In the genomic region with DNA sequence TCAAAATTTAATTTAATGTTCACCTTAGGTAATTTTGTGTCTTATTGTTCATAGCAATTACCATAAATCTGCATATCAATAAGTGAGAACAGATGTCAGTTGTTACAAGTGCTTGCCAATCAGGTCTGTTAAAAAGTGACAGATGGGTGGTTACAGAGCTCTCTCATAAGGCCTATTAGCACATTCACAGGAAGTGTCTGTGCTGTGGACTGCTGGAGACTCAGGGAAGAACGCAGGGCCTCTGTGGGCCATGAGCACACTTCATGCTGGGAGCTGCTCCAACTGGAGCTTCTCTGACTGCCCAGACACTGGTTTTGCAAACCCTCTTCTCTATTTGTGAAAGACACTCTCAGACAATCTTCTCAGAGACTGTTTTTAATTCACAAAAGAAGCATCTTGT, we compare ENCODE assay signal across 11 mouse cellular contexts.
DNase-seq lines count a peak whose midpoint lies in the region; ATAC-seq lines count a peak whose summit lies in the region.
"Had no signal": no experiment of that assay in that cellular context is flagged by ENCODE, and none has a peak within 500 bp of the region (broad histone marks: within the 10 kb centered on the region; RNA-seq: fewer than 3 reads in every experiment).

No protein-coding gene starts in this region.

- H3K4me3 ChIP-seq in hindbrain, embryonic 13.5 days = no peak overlapping the region
- no peak overlapping the region for H3K4me3 ChIP-seq in midbrain, embryonic 16.5 days (ENCODE audit: low read depth, low read length)
- H3K4me3 ChIP-seq: liver, embryonic 15.5 days had no signal

- no peaks in the 10 kb centered on the region for H3K27me3 ChIP-seq in hindbrain, embryonic 13.5 days
- no peaks in the 10 kb centered on the region for H3K27me3 ChIP-seq in midbrain, embryonic 16.5 days (ENCODE audit: control insufficient read depth, insufficient read depth, low read depth, low read length)
- H3K27me3 ChIP-seq: liver, embryonic 15.5 days had no signal

- H3K4me1 ChIP-seq in hindbrain, embryonic 13.5 days (replicated peaks) = peaks cover 17% of the 10 kb centered on the region
- peaks cover 8% of the 10 kb centered on the region; the same call in 1 of the 2 replicates for H3K4me1 ChIP-seq in midbrain, embryonic 16.5 days (ENCODE audit: control insufficient read depth, insufficient read depth, low read length)
- H3K4me1 ChIP-seq: liver, embryonic 15.5 days had no signal

- H3K4me2 ChIP-seq in hindbrain, embryonic 13.5 days = no peak overlapping the region
- H3K4me2 ChIP-seq in midbrain, embryonic 16.5 days (ENCODE audit: low read length) = no peak overlapping the region
- H3K4me2 ChIP-seq: liver, embryonic 15.5 days had no signal

- 0% methylated on average over 1 of the region's 1 CpGs for WGBS in hindbrain, embryonic 13.5 days
- WGBS in midbrain, embryonic 16.5 days = 13% methylated on average over 1 of the region's 1 CpGs

- H3K27ac ChIP-seq in hindbrain, embryonic 13.5 days = peak overlapping the region; percentile 30; the same call in 1 of the 2 replicates
- H3K27ac ChIP-seq in midbrain, embryonic 16.5 days (ENCODE audit: low read length) = 0 out of 2 replicates have a peak overlapping the region, but pooled peaks have one; percentile 33
- H3K27ac ChIP-seq: liver, embryonic 15.5 days had no signal

- no peak overlapping the region for H3K9ac ChIP-seq in hindbrain, embryonic 13.5 days
- H3K9ac ChIP-seq in midbrain, embryonic 16.5 days (ENCODE audit: low read depth, low read length) = no peak overlapping the region
- H3K9ac ChIP-seq: liver, embryonic 15.5 days had no signal

- peak; percentile 74 for ATAC-seq in cerebellum, adult (ENCODE audit: insufficient number of reproducible peaks, low FRiP score, low TSS enrichment)
- ATAC-seq in hindbrain, embryonic 13.5 days (ENCODE audit: low FRiP score) = peak; percentile 79
- ATAC-seq in midbrain, embryonic 16.5 days = peak; percentile 74
- ATAC-seq in erythroid progenitor cell, adult 5-6 weeks (replicated peaks; ENCODE audit: low FRiP score, poor library complexity, severe bottlenecking) = no peak
- ATAC-seq: intestine, embryonic 16.5 days had no signal

- peaks cover 21% of the 10 kb centered on the region for H3K36me3 ChIP-seq in hindbrain, embryonic 13.5 days
- peaks cover 2% of the 10 kb centered on the region; the same call in 1 of the 2 replicates for H3K36me3 ChIP-seq in midbrain, embryonic 16.5 days (ENCODE audit: control insufficient read depth, insufficient read depth, low read length)
- H3K36me3 ChIP-seq: liver, embryonic 15.5 days had no signal

- DNase-seq in cerebellum, adult 11 months = no peak
- DNase-seq in cerebellum, adult 9-11 months = peak; percentile 28
- DNase-seq in kidney, adult 8-10 months = no peak
- DNase-seq in thymus, postnatal 0 days (ENCODE audit: low spot score) = no peak
- DNase-seq: thymus, postnatal 4 days had no signal

- H3K9me3 ChIP-seq in hindbrain, embryonic 13.5 days = no peaks in the 10 kb centered on the region
- H3K9me3 ChIP-seq in midbrain, embryonic 16.5 days (replicated peaks; ENCODE audit: control insufficient read depth, low read length, poor library complexity, severe bottlenecking) = no peaks in the 10 kb centered on the region
- H3K9me3 ChIP-seq: liver, embryonic 15.5 days had no signal
